Comparison of ENCODE assay signal across 9 mouse cellular contexts in genomic region chr5:29479198-29479593, GRCm38 (mm10). TPM values are rescaled to one million over a fixed set of nuclear protein-coding genes. Genes with fewer than 3 reads are reported as not detected.
DNase-seq lines count a peak whose midpoint lies in the region; ATAC-seq and TF ChIP-seq lines count a peak whose summit lies in the region.
"Had no signal": no experiment of that assay in that cellular context is flagged by ENCODE, and none has a peak within 500 bp of the region (broad histone marks: within the 10 kb centered on the region; RNA-seq: fewer than 3 reads in every experiment).

No protein-coding gene starts in this region.

- H3K4me2 ChIP-seq in liver, embryonic 14.5 days (ENCODE audit: low read depth): no peak overlapping the region

- DNase-seq in cerebellum, postnatal 10 days: peak; percentile 66 to 71
- DNase-seq in cerebellum, adult 8-10 months: no peak
- DNase-seq in urinary bladder, postnatal 14 days (ENCODE audit: low spot score): peak; percentile 27
- DNase-seq in urinary bladder, postnatal 4 days (ENCODE audit: low spot score in 2 of 2): no peak
- DNase-seq in liver, embryonic 14.5 days (ENCODE audit: low read depth in 3 of 3, low spot score in 3 of 3): no peak
- peak; percentile 71 for DNase-seq in retina, embryonic 14.5 days (ENCODE audit: low spot score)
- no peak for DNase-seq in thymus, postnatal 0 days (ENCODE audit: low spot score)
- DNase-seq in spleen, postnatal 10 days (ENCODE audit: low spot score in 2 of 2): no peak

- TF ChIP-seq EP300 in liver, embryonic 14.5 days (IDR thresholded peaks at IDR 0.05; ENCODE audit: low read depth): no peak

- H3K36me3 ChIP-seq in liver, embryonic 14.5 days (replicated peaks; ENCODE audit: control insufficient read depth, insufficient read depth, low read depth): no peaks in the 10 kb centered on the region

- no peaks in the 10 kb centered on the region for H3K9me3 ChIP-seq in liver, embryonic 14.5 days (ENCODE audit: control insufficient read depth, low read length)

- no peak overlapping the region for H3K4me3 ChIP-seq in liver, embryonic 14.5 days (ENCODE audit: insufficient read depth in 1 of 2, low read depth in 2 of 2, low read length in 2 of 2)

- peak; percentile 26 for TF ChIP-seq CTCF in liver, embryonic 14.5 days (IDR thresholded peaks at IDR 0.05; ENCODE audit: low read depth)

- peaks cover 93% of the 10 kb centered on the region for H3K27me3 ChIP-seq in liver, embryonic 14.5 days (ENCODE audit: control insufficient read depth, insufficient read depth, low read length)

- 2% methylated on average over 14 of the region's 14 CpGs for WGBS in liver, embryonic 14.5 days (ENCODE audit: insufficient replicate concordance)

- no peak overlapping the region for H3K9ac ChIP-seq in liver, embryonic 14.5 days (replicated peaks)

- no peaks in the 10 kb centered on the region for H3K4me1 ChIP-seq in liver, embryonic 14.5 days (replicated peaks; ENCODE audit: control insufficient read depth in 2 of 2, insufficient read depth in 2 of 2, low read length in 1 of 2)

- H3K27ac ChIP-seq in liver, embryonic 14.5 days: no peak overlapping the region

- ATAC-seq in liver, embryonic 14.5 days (ENCODE audit: insufficient read depth): no peak

RNA-seq across cellular contexts. Expression of gene Mnx1, which starts 0.9 kb away (rescaled TPM):
- not detected in 2 replicates for polyA plus RNA-seq in liver, embryonic 14.5 days (2012; rRNA removed)
- not detected in 2 replicates for polyA plus RNA-seq in liver, embryonic 14.5 days (2014; fragmentation: Nextera tagmentation; extraction: Ambion mirVana)
- polyA plus RNA-seq in thymus, postnatal 0 days (2015; fragmentation: Nextera tagmentation; extraction: Ambion mirVana): not detected in 2 replicates
- polyA plus RNA-seq: cortical plate, adult 2 months had no signal

RNA-seq across cellular contexts. Expression of gene Nom1, which starts 44.7 kb away (rescaled TPM):
- 5.4 and 10.4 TPM in 2 replicates for polyA plus RNA-seq in liver, embryonic 14.5 days (2012; rRNA removed)
- polyA plus RNA-seq in liver, embryonic 14.5 days (2014; fragmentation: Nextera tagmentation; extraction: Ambion mirVana): 12.5 and 13.9 TPM in 2 replicates
- polyA plus RNA-seq in thymus, postnatal 0 days (2015; fragmentation: Nextera tagmentation; extraction: Ambion mirVana): 25.3 and 27.0 TPM in 2 replicates

Comparison
In these comparisons a context has a peak if more than half of its experiments do, and no peak if none do; other contexts are left out.
1. DNase-seq: peak in cerebellum, postnatal 10 days (2 of 2), urinary bladder, postnatal 14 days (single experiment) and retina, embryonic 14.5 days (single experiment); none in cerebellum, adult 8-10 months (single experiment), urinary bladder, postnatal 4 days (0 of 2), liver, embryonic 14.5 days (0 of 3), thymus, postnatal 0 days (single experiment) and spleen, postnatal 10 days (0 of 2).